Mouse (Mus musculus): ENCODE data around the gene Gfm1.

GRCm38 (mm10) chr3:67503878-67504277 lies 74.0 kb downstream of the Gfm1 start:
- TF ChIP-seq CTCF (IDR thresholded peaks at IDR 0.05) (no peak), EP300 (IDR thresholded peaks at IDR 0.05) (no peak)
